Mouse (Mus musculus) ES-E14 (cell line): ENCODE results near the gene Rpl7l1. TPM values are rescaled to one million over a fixed set of nuclear protein-coding genes. Genes with fewer than 3 reads are reported as not detected.

Source experiments
- DNase-seq: peaks from one replicate; pipeline ENCODE4 v3.0.0-alpha.2; 2013; ENCODE audit warnings: low read depth, low spot score
- H3K27ac ChIP-seq: 2 replicates; pipeline ENCODE4 v1.5.1; 2012; ENCODE audit warnings: low read depth, mild to moderate bottlenecking, low read length, moderate library complexity, mixed read lengths; ENCODE audit not compliant: poor library complexity, insufficient read depth, severe bottlenecking
- H3K36me3 ChIP-seq: 2 replicates; pipeline ENCODE4 v1.6.1; 2012; ENCODE audit warnings: mild to moderate bottlenecking, low read length, moderate library complexity, mixed read lengths; ENCODE audit not compliant: control insufficient read depth, poor library complexity, insufficient read depth, severe bottlenecking
- H3K4me1 ChIP-seq, 2 experiments: fragments of 150-350 bp in 1 of 2; sonication (generic) in 1 of 2; 2 replicates each; pipeline ENCODE4 v1.6.1; 2012; ENCODE audit warnings: low read length in 2 of 2, mild to moderate bottlenecking in 1 of 2, mixed read lengths in 1 of 2; ENCODE audit not compliant: control insufficient read depth in 2 of 2, insufficient read depth in 2 of 2, poor library complexity in 1 of 2
- H3K4me3 ChIP-seq, 2 experiments: fragments of 150-350 bp in 1 of 2; sonication (generic) in 1 of 2; 2 replicates each; pipeline ENCODE4 v1.5.1; 2012; ENCODE audit warnings: low read length in 2 of 2, low read depth in 1 of 2, mild to moderate bottlenecking in 1 of 2, mixed read lengths in 1 of 2; ENCODE audit not compliant: insufficient read depth in 1 of 2, poor library complexity in 1 of 2, severe bottlenecking in 1 of 2
- H3K9ac ChIP-seq: 2 replicates; pipeline ENCODE4 v1.6.1; 2012; ENCODE audit warnings: low read depth, mild to moderate bottlenecking, low read length, mixed read lengths; ENCODE audit not compliant: poor library complexity, insufficient read depth, severe bottlenecking
- H3K9me3 ChIP-seq: fragments of 150-350 bp; sonication (generic); 2 replicates; pipeline ENCODE4 v1.6.1; 2012; ENCODE audit warnings: low read depth, mild to moderate bottlenecking, low read length; ENCODE audit not compliant: control insufficient read depth, insufficient read depth
- CHD2 ChIP-seq: IDR thresholded peaks from 2 replicates; pipeline ENCODE4 v1.6.1; 2014; ENCODE audit warnings: mild to moderate bottlenecking, low read depth, low read length, inconsistent platforms
- HCFC1 ChIP-seq: IDR thresholded peaks from 2 replicates; pipeline ENCODE4 v1.6.1; 2012; ENCODE audit warnings: low read length, inconsistent platforms, borderline replicate concordance; ENCODE audit not compliant: insufficient read depth
- MAFK ChIP-seq: IDR thresholded peaks from 2 replicates; pipeline ENCODE4 v1.6.1; 2014; ENCODE audit warnings: mild to moderate bottlenecking, low read depth, low read length, inconsistent platforms; ENCODE audit not compliant: insufficient read depth
- ZC3H11A ChIP-seq: IDR thresholded peaks from 2 replicates; pipeline ENCODE4 v1.6.1; 2012; ENCODE audit warnings: low read depth, mild to moderate bottlenecking, inconsistent platforms, low read length, borderline replicate concordance
- ZNF384 ChIP-seq: IDR thresholded peaks from 2 replicates; pipeline ENCODE4 v1.6.1; 2012; ENCODE audit warnings: low read depth, low read length, inconsistent platforms
- in situ Hi-C, 2 experiments: fragments of 600-800 bp; cut with MboI; formaldehyde crosslinking; loops; one replicate each; pipeline ENCODE4 v1.15.1; 2025; ENCODE audit warnings: low sequenced_read_pairs in 2 of 2, inconsistent platforms in 1 of 2; ENCODE audit not compliant: unreplicated experiment in 2 of 2
- total RNA-seq: library from RNA; depleted of rRNA; stranded (reverse); fragments of 300-350 nt; gene quantifications from 2 replicates; pipeline ENCODE4 v1.2.3, GENCODE M21; 2012

The Rpl7l1 gene
- total RNA-seq, 1 experiment, result 179 TPM

DNA sequence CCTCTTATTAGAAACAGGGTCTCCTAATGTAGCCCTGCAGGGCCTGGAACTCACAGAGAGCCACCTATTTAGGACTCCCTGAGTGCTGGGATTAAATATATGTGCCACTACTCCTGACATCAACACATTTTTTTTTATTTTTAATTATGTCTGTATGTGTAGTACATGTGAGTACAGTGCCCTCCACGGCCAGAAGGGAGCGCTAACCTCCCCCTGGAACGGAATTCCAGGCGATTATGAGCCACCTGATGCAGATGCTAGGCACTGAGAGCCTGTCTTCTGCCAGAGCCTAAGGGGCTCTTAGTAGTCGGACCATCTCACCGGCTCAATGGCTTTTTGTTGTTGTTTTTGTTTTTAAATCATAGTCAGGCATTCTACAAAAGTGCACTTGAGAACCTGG, 54.5 kb downstream of the Rpl7l1 start:
- Histone ChIP-seq H3K4me3 (peak overlapping the region in 1 of 2 experiments; percentile 86; a peak in 1 of 4 replicates), H3K36me3 (peaks cover 3% of the 10 kb centered on the region; the same call in 1 of the 2 replicates), H3K9ac (no peak overlapping the region), H3K27ac (no peak overlapping the region), H3K4me1 (peaks cover 0 to 2% of the 10 kb centered on the region in 2 experiments; a peak in 2 of 4 replicates), H3K9me3 (no peaks in the 10 kb centered on the region)
- in situ Hi-C loops, result no loop called here
- peak; percentile 79 for DNase-seq
- TF ChIP-seq CHD2, result no peak
- TF ChIP-seq ZNF384, result peak; percentile 42; the same call in 1 of the 2 replicates

DNA sequence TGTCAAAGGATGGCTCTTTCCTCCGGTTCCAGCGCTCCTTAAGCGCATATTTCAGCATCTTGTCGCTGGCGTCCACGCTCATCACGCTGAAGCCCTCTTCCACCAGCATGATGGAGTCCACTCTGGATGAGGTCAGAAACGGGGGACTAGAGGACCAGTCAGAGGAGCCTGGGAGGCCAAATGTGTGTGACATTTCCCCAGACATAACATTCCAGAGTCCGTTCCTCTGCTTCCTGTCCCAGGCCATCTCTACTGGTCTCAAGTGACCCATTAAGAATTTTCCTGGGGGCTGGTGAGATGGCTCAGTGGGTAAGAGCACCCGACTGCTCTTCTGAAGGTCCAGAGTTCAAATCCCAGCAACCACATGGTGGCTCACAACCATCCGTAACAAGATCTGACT, 55.2 kb downstream of the Rpl7l1 start:
- no peaks in the 10 kb centered on the region for H3K9me3 ChIP-seq
- no peak overlapping the region for H3K27ac ChIP-seq
- H3K9ac ChIP-seq, result no peak overlapping the region
- no peak overlapping the region for H3K4me3 ChIP-seq
- DNase-seq, result no peak
- peaks cover 0 to 2% of the 10 kb centered on the region in 2 experiments; a peak in 2 of 4 replicates for H3K4me1 ChIP-seq
- in situ Hi-C loops, result no loop called here
- H3K36me3 ChIP-seq, result peaks cover 3% of the 10 kb centered on the region; the same call in 1 of the 2 replicates
- TF ChIP-seq MAFK (no peak), ZNF384 (no peak), ZC3H11A (no peak), HCFC1 (no peak), CHD2 (no peak)

GRCm38 (mm10) chr17:46725731-46726645, 56.5 kb downstream of the Rpl7l1 start:
- H3K36me3 ChIP-seq, result peaks cover 6% of the 10 kb centered on the region; the same call in 1 of the 2 replicates

DNA sequence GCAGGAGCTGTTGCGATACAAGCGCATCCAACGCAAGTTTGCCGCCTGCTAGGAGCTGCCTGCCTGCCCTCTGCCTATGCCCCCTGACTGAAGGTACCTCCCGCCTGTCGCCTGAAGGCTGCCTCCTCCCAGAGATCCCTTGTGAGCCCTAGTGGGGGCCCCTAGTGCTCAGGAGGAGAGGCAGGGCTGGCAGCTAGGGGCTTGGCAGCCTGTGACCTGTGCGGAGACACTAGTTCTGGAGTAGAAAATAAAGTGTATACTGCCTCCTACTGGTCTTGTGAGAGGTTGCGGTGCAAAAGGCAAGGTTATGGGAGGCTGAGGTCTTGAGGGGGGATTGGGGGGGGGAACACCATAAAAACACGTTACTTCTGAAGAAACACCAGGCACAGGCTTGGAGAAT, 57.2 kb downstream of the Rpl7l1 start:
- peak overlapping the region in 1 of 2 experiments; percentile 27; a peak in 2 of 4 replicates for H3K4me3 ChIP-seq
- peaks cover 6% of the 10 kb centered on the region; the same call in 1 of the 2 replicates for H3K36me3 ChIP-seq
- H3K9ac ChIP-seq, result 0 out of 2 replicates have a peak overlapping the region, but pooled peaks have one; percentile 40
- no peak for TF ChIP-seq MAFK
- TF ChIP-seq ZNF384, result no peak
- no peak for TF ChIP-seq ZC3H11A
- no peak for TF ChIP-seq CHD2
- no peak for TF ChIP-seq HCFC1
- peaks cover 0 to 2% of the 10 kb centered on the region in 2 experiments; a peak in 2 of 4 replicates for H3K4me1 ChIP-seq
- no peak overlapping the region for H3K27ac ChIP-seq
- in situ Hi-C loops, result no loop called here
- DNase-seq, result no peak
- no peaks in the 10 kb centered on the region for H3K9me3 ChIP-seq

More at GRCm38 (mm10) chr17:46725731-46726645, 56.5 kb downstream of the Rpl7l1 start:
- no peak overlapping the region for H3K9ac ChIP-seq
- in situ Hi-C loops, result no loop called here
- TF ChIP-seq ZNF384 (no peak), CHD2 (no peak)
- H3K9me3 ChIP-seq, result no peaks in the 10 kb centered on the region
- H3K4me3 ChIP-seq, result no peak overlapping the region
- peaks cover 0 to 2% of the 10 kb centered on the region in 2 experiments; a peak in 2 of 4 replicates for H3K4me1 ChIP-seq
- DNase-seq, result no peak
- H3K27ac ChIP-seq, result no peak overlapping the region
